Mouse (Mus musculus) C2C12 (cell line): ENCODE results near the gene Gm10251.
"Not testable (repeated sequence)": the region's sequence is repeated elsewhere in the genome, so short reads cannot be mapped to it uniquely, and the experiment has no call there.

Experiments
- CEBPB ChIP-seq: IDR thresholded peaks from one replicate; pipeline ENCODE4 v1.6.1; 2011; ENCODE audit warnings: low read depth, mild to moderate bottlenecking, control low read depth, moderate library complexity
- CTCF ChIP-seq: IDR thresholded peaks from one replicate; pipeline ENCODE4 v1.5.1; 2011; ENCODE audit not compliant: control insufficient read depth, insufficient read depth, insufficient read length
- FOSL1 ChIP-seq: IDR thresholded peaks from one replicate; pipeline ENCODE4 v1.8.0; 2011; ENCODE audit warnings: mild to moderate bottlenecking, low read length; ENCODE audit not compliant: poor library complexity, insufficient read depth, severe bottlenecking
- MAX ChIP-seq: IDR thresholded peaks from one replicate; pipeline ENCODE4 v1.6.1; 2011; ENCODE audit warnings: mild to moderate bottlenecking, control low read depth
- MYOD1 ChIP-seq: IDR thresholded peaks from one replicate; pipeline ENCODE4 v1.6.1; 2011; ENCODE audit warnings: low read depth; ENCODE audit not compliant: control insufficient read depth, insufficient read length
- MYOG ChIP-seq: IDR thresholded peaks from one replicate; pipeline ENCODE4 v1.6.1; 2011; ENCODE audit not compliant: control insufficient read depth, insufficient read length; ENCODE audit errors: extremely low read depth
- USF1 ChIP-seq: IDR thresholded peaks from one replicate; pipeline ENCODE4 v1.6.1; 2011; ENCODE audit warnings: low read depth, mild to moderate bottlenecking, control low read depth, moderate library complexity

- TF ChIP-seq CTCF, CEBPB, MAX, MYOD1, MYOG, USF1, FOSL1: not testable (repeated sequence)
Observed at GRCm38 (mm10) chr14:6605004-6605403, 79.0 kb downstream of the Gm10251 start.
